Mouse (Mus musculus): ENCODE measurements around the gene Rab10.

GRCm38 (mm10) chr12:3283829-3284440 is 25.8 kb downstream of the Rab10 start:
- TF ChIP-seq CTCF (IDR thresholded peaks at IDR 0.05) (no peak), EP300 (IDR thresholded peaks at IDR 0.05) (no peak)

Data from lung, postnatal 0 days (tissue).